Mouse (Mus musculus) gonadal fat pad, adult 2 months (tissue): ENCODE results near the gene Lamc1. TPM values are rescaled to one million over a fixed set of nuclear protein-coding genes. Genes with fewer than 3 reads are reported as not detected.
"Not testable (repeated sequence)": the region's sequence is repeated elsewhere in the genome, so short reads cannot be mapped to it uniquely, and the experiment has no call there.

Experiments used
- DNase-seq: peaks from one replicate; pipeline ENCODE4 v3.0.0-alpha.2; 2012; ENCODE audit warnings: low read depth
- polyA plus RNA-seq: library from polyadenylated mRNA; depleted of rRNA; stranded (reverse); fragments of >200 nt; gene quantifications from 2 replicates; pipeline ENCODE4 v1.2.3, GENCODE M21; 2012

The Lamc1 gene
- polyA plus RNA-seq, 1 experiment: 122 TPM

DNA sequence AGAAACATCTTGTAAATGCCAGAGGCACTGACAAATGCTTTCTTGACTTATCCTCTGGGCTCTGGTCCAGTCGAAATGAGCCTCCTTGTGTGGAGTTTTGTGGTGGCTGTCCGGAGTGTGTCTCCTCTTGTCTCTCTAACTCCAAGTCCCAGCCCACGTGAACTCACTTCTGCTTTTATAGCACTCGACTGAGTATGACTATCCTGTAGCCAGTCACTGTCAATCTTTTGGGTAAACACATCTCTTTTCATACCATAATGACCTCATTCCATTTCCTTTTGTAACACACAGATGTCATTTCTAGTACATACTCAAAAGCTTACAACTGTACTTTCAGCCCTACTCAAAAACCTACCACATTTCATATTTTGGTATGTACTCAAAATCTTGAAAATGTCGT, 33.1 kb downstream of the Lamc1 start:
- DNase-seq: not testable (repeated sequence)

- DNase-seq: not testable (repeated sequence)
These were observed 34.7 kb downstream of the Lamc1 start for GRCm38 (mm10) chr1:153297774-153298363.

DNA sequence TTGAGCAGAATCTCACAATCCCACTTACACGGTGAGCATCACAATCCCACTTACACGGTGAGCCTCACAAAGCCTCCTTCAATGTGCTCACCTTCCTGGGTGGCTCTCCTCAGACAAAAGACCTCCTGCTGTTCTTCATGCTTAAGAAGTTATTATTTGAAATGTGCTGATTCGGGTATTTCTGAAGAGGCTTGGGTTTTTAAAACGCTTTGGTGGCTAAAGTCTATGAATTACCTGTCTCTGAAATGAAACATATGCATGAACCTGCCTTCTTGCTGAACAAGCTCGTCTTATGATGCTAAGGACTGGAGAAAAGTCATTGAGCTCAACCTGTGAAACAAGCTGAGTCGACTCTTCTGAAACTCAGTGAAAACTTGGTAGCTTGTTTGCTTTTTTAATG, 36.6 kb downstream of the Lamc1 start:
- DNase-seq: no peak

- no peak for DNase-seq
These were observed 39.7 kb downstream of the Lamc1 start for GRCm38 (mm10) chr1:153292892-153293291.

- DNase-seq: no peak
These were observed 40.4 kb downstream of the Lamc1 start for GRCm38 (mm10) chr1:153292202-153292601.

DNA sequence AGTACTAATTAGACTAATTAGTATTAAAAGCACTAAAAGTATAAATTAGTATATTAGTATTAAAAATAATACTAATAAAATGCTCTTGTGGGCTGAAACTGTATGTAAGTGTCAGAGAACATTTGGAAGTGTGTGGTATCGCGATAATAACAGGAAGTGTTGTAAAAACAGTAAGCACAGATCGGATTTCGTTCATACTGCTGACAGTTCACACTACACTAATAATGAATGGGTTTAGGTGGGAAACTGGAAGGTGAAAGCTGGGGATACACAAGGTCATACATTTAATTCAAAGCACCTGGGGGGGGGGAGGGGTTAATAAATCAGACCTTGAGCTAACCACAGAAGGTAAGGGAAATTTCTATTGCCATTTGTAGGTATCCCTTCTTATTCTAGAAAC, 41.2 kb downstream of the Lamc1 start:
- DNase-seq: no peak

DNA sequence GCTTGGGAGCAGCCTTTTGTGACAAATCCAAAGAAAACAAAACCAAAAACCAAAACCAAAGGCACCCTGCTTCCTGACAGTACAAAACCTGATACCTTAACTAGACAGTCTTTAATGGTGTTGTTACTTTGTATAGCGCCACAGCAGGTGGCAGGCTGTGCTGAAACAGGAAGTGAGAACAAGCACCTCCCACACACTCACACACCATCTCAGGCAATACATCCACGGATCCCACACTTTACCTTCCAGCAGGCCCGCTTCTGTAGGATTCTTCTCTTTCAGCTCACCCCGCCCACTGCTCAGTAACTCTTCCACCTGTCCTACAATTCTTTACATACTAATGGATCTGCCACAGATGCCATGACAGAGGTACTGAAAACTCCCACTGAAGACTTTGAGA, 44.6 kb downstream of the Lamc1 start:
- no peak for DNase-seq

GRCm38 (mm10) chr1:153287443-153287842, 45.1 kb downstream of the Lamc1 start:
- no peak for DNase-seq

GRCm38 (mm10) chr1:153286216-153286615, 46.4 kb downstream of the Lamc1 start:
- peak; percentile 83 for DNase-seq

DNA sequence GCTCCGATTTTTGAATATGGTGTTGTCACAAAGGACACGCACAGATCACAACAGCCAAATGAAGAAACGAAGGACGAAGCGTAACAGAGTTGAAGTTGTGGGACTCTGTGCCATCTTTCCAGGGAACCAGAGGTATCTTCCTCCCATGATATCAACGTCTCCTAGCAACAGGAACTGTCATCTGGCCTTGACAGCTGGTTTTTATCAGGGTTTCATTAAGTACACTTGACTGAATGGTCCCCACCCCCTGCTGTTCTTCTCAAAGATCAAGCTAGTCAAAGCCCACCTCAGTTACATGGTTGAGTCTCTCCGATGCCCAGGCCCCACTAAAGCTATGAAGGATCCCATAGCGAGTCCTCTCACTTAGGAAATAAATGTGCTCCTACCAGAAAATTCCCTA, 47.4 kb downstream of the Lamc1 start:
- no peak for DNase-seq

- DNase-seq: no peak
These were observed 50.1 kb downstream of the Lamc1 start for GRCm38 (mm10) chr1:153282342-153282975.

- DNase-seq: no peak
These were observed 51.1 kb downstream of the Lamc1 start for GRCm38 (mm10) chr1:153281483-153281882.

DNA sequence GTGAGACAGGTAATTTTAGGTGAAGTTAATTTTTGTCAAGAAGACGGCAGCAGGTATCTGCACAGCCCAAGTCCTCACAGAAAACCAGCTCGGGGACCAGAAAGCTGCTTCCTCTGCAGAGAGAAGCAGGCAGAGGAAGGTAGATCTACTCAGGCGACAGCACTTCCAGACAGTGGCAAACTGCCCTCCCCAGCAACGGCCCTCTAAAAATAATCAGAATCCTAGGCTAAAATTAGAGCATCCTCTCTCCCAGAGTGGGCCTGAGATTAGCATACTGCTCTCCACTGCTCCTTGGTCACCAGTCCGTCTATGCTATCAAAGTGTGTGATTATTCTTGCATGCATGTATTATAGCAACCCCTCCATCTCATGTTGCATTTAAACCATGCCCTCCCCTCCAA, 52.2 kb downstream of the Lamc1 start:
- no peak for DNase-seq

GRCm38 (mm10) chr1:153278028-153278613, 54.5 kb downstream of the Lamc1 start:
- DNase-seq: no peak

- no peak for DNase-seq
These were observed 57.1 kb downstream of the Lamc1 start for GRCm38 (mm10) chr1:153275466-153275865.

GRCm38 (mm10) chr1:153274611-153275010, 58.0 kb downstream of the Lamc1 start:
- no peak for DNase-seq

DNA sequence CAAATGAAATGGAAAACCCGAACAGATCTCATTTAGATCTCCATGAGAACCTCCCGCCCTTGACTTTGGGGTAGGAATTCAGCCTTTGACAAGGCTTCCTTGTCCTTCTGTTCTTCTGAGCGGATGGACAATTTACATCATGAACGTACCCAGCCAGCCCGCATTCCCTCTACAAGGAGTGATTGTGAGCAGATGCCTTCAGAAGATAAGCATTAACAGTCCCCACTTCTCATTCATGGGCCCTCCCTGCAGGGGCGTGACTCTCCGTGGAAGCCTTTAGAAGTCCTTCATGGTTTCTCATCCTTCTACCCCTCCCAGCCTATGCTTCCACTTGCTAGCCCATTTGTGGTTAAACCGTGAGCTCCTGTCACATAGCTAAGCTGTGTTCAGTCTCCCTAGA, 58.9 kb downstream of the Lamc1 start:
- no peak for DNase-seq

- no peak for DNase-seq
These were observed 61.8 kb downstream of the Lamc1 start for GRCm38 (mm10) chr1:153270827-153271226.

DNA sequence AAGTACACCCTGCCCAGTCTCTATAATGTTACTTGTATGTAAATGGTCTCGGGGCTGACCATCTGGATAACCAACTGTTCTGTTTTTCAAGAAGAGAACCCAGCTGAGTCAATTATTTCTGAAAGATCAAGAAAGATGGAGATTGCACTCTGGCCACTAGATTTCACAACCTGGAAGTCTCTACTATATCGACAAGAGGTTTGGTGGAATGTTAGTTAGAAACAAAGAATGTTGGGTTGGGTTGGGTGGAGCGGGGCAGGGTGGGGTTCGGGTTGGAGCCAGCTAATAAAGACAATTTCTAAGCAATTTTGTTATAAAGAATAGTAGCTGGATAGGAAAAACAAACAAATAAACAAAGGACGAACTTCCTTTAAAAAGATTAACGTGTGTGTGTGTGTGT, 62.9 kb downstream of the Lamc1 start:
- DNase-seq: no peak

GRCm38 (mm10) chr1:153268806-153269309, 63.7 kb downstream of the Lamc1 start:
- no peak for DNase-seq

DNA sequence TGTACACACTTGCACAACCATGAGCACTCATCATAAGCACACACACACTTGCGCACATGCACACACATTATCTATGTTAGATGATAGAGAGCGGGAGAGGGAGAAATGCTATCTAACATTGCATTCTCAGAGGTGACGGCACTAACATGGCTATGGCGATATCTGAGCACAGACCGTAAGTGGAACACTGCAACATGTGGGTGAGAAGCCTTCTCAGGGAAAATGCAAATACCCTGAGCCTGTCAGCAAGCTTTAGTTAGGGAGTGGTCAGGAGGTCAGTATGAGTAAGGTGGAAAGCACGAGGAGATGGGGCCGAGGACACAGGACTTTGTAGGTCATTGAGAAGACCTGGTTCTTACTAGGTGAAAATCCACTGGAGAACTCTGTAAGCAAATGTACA, 64.3 kb downstream of the Lamc1 start:
- no peak for DNase-seq

- no peak for DNase-seq
These were observed 64.9 kb downstream of the Lamc1 start for GRCm38 (mm10) chr1:153267730-153268129.

- no peak for DNase-seq
These were observed 65.7 kb downstream of the Lamc1 start for GRCm38 (mm10) chr1:153266891-153267290.
